Mouse (Mus musculus): ENCODE results near the gene Cbarp. TPM values are rescaled to one million over a fixed set of nuclear protein-coding genes. Genes with fewer than 3 reads are reported as not detected.

Gene Cbarp
- polyA plus RNA-seq, 1 experiment: 32.6 TPM

- DNase-seq (ENCODE audit: low read depth): no peak
Measured at GRCm38 (mm10) chr10:80094085-80094484, 46.5 kb downstream of the Cbarp start.

- no peak for DNase-seq (ENCODE audit: low read depth)
Measured at GRCm38 (mm10) chr10:80092690-80093089, 47.9 kb downstream of the Cbarp start.

- DNase-seq (ENCODE audit: low read depth): no peak
Measured at GRCm38 (mm10) chr10:80091527-80091926, 49.1 kb downstream of the Cbarp start.

GRCm38 (mm10) chr10:80089146-80089545, 51.5 kb downstream of the Cbarp start:
- DNase-seq (ENCODE audit: low read depth): no peak

- no peak for DNase-seq (ENCODE audit: low read depth)
Measured at GRCm38 (mm10) chr10:80087483-80087882, 53.2 kb downstream of the Cbarp start.

- no peak for DNase-seq (ENCODE audit: low read depth)
Measured at GRCm38 (mm10) chr10:80086847-80087246, 53.8 kb downstream of the Cbarp start.

- no peak for DNase-seq (ENCODE audit: low read depth)
Measured at GRCm38 (mm10) chr10:80084817-80085487, 55.7 kb downstream of the Cbarp start.

GRCm38 (mm10) chr10:80081075-80081474, 59.6 kb downstream of the Cbarp start:
- DNase-seq (ENCODE audit: low read depth): no peak

Other genes with a start within 250 kb of the Cbarp start
- 6,877 and 11,546 TPM in 2 replicates for gene Cfd, start 250.0 kb downstream of the Cbarp start, polyA plus RNA-seq (2012; rRNA removed)
- 66.8 and 67.5 TPM in 2 replicates for gene Med16, start 231.9 kb downstream of the Cbarp start, polyA plus RNA-seq (2012; rRNA removed)
- gene Gm26602, start 230.0 kb downstream of the Cbarp start, polyA plus RNA-seq (2012; rRNA removed): not detected in 2 replicates
- gene Kiss1r, start 223.9 kb downstream of the Cbarp start, polyA plus RNA-seq (2012; rRNA removed): 7.9 and 8.3 TPM in 2 replicates
- 106 and 120 TPM in 2 replicates for gene R3hdm4, start 219.6 kb downstream of the Cbarp start, polyA plus RNA-seq (2012; rRNA removed)
- gene Arid3a, start 213.8 kb downstream of the Cbarp start, polyA plus RNA-seq (2012; rRNA removed): 3.2 and 3.7 TPM in 2 replicates
- gene Wdr18, start 180.7 kb downstream of the Cbarp start, polyA plus RNA-seq (2012; rRNA removed): 33.0 and 42.6 TPM in 2 replicates
- 0.36 and 0.46 TPM in 2 replicates for gene Grin3b, start 170.1 kb downstream of the Cbarp start, polyA plus RNA-seq (2012; rRNA removed)
- gene Tmem259, start 156.5 kb downstream of the Cbarp start, polyA plus RNA-seq (2012; rRNA removed): 201 and 219 TPM in 2 replicates
- 68.5 and 75.3 TPM in 2 replicates for gene Cnn2, start 152.3 kb downstream of the Cbarp start, polyA plus RNA-seq (2012; rRNA removed)
- gene Abca7, start 144.3 kb downstream of the Cbarp start, polyA plus RNA-seq (2012; rRNA removed): 5.5 and 8.5 TPM in 2 replicates
- 16.4 and 20.1 TPM in 2 replicates for gene Arhgap45, start 124.2 kb downstream of the Cbarp start, polyA plus RNA-seq (2012; rRNA removed)
- gene Polr2e, start 101.0 kb downstream of the Cbarp start, polyA plus RNA-seq (2012; rRNA removed): 152 and 167 TPM in 2 replicates
- 721 and 1,178 TPM in 2 replicates for gene Gpx4, start 93.7 kb downstream of the Cbarp start, polyA plus RNA-seq (2012; rRNA removed)
- gene Sbno2, start 35.3 kb downstream of the Cbarp start, polyA plus RNA-seq (2012; rRNA removed): 32.3 and 38.6 TPM in 2 replicates
- 108 TPM in 2 replicates for gene Stk11, start 25.0 kb downstream of the Cbarp start, polyA plus RNA-seq (2012; rRNA removed)
- gene Atp5d, start 2.2 kb downstream of the Cbarp start, polyA plus RNA-seq (2012; rRNA removed): 561 and 619 TPM in 2 replicates
- 35.1 and 46.4 TPM in 2 replicates for gene Midn, start 7.4 kb upstream of the Cbarp start, polyA plus RNA-seq (2012; rRNA removed)
- 159 and 198 TPM in 2 replicates for gene Cirbp, start 25.1 kb upstream of the Cbarp start, polyA plus RNA-seq (2012; rRNA removed)
- gene 1600002K03Rik, start 32.1 kb upstream of the Cbarp start, polyA plus RNA-seq (2012; rRNA removed): 9.3 and 13.7 TPM in 2 replicates
- 3.2 and 4.0 TPM in 2 replicates for gene Efna2, start 38.6 kb upstream of the Cbarp start, polyA plus RNA-seq (2012; rRNA removed)
- 52.5 and 54.1 TPM in 2 replicates for gene Mum1, start 85.6 kb upstream of the Cbarp start, polyA plus RNA-seq (2012; rRNA removed)
- gene Ndufs7, start 108.3 kb upstream of the Cbarp start, polyA plus RNA-seq (2012; rRNA removed): 335 and 336 TPM in 2 replicates
- 252 and 295 TPM in 2 replicates for gene Gamt, start 120.2 kb upstream of the Cbarp start, polyA plus RNA-seq (2012; rRNA removed)
- gene Dazap1, start 120.7 kb upstream of the Cbarp start, polyA plus RNA-seq (2012; rRNA removed): 43.5 and 68.3 TPM in 2 replicates
- gene Rps15, start 151.6 kb upstream of the Cbarp start, polyA plus RNA-seq (2012; rRNA removed): 1,514 and 1,586 TPM in 2 replicates
- gene Apc2, start 155.1 kb upstream of the Cbarp start, polyA plus RNA-seq (2012; rRNA removed): 1.4 and 1.5 TPM in 2 replicates
- 55.9 and 62.7 TPM in 2 replicates for gene 2310011J03Rik, start 179.7 kb upstream of the Cbarp start, polyA plus RNA-seq (2012; rRNA removed)
- 10.4 and 10.6 TPM in 2 replicates for gene Pcsk4, start 188.7 kb upstream of the Cbarp start, polyA plus RNA-seq (2012; rRNA removed)
- 28.7 and 51.2 TPM in 2 replicates for gene Reep6, start 189.1 kb upstream of the Cbarp start, polyA plus RNA-seq (2012; rRNA removed)
- gene Adamtsl5, start 207.6 kb upstream of the Cbarp start, polyA plus RNA-seq (2012; rRNA removed): 11.2 and 18.2 TPM in 2 replicates
- 0.57 and 0.93 TPM in 2 replicates for gene Plk5, start 215.6 kb upstream of the Cbarp start, polyA plus RNA-seq (2012; rRNA removed)
- 13.3 and 19.1 TPM in 2 replicates for gene Mex3d, start 246.8 kb upstream of the Cbarp start, polyA plus RNA-seq (2012; rRNA removed)

All from gonadal fat pad, adult 2 months (tissue).